Mouse (Mus musculus) midbrain, embryonic 10.5 days (tissue): Measurements from ENCODE around the gene Gpc4. TPM values are rescaled to one million over a fixed set of nuclear protein-coding genes. Genes with fewer than 3 reads are reported as not detected.
A peak's percentile ranks its signal among the peaks of the same experiment; 100 is the strongest.

Experiments
- DNase-seq: peaks from one replicate; pipeline ENCODE4 v3.0.0-alpha.2; 2017; ENCODE audit warnings: low spot score
- H3K27ac ChIP-seq: fragments of 300-500 bp; sonication (generic); replicated peaks from 2 replicates; pipeline ENCODE4 v1.5.1; 2016; ENCODE audit warnings: mild to moderate bottlenecking
- H3K27me3 ChIP-seq: fragments of 300-500 bp; sonication (generic); 2 replicates; pipeline ENCODE4 v1.6.1; 2016; ENCODE audit warnings: low read depth, mild to moderate bottlenecking; ENCODE audit not compliant: poor library complexity, severe bottlenecking
- H3K36me3 ChIP-seq: fragments of 300-500 bp; sonication (generic); 2 replicates; pipeline ENCODE4 v1.6.1; 2016; ENCODE audit warnings: mild to moderate bottlenecking, moderate library complexity
- H3K4me1 ChIP-seq: fragments of 300-500 bp; sonication (generic); 2 replicates; pipeline ENCODE4 v1.6.1; 2016
- H3K4me3 ChIP-seq: fragments of 300-500 bp; sonication (generic); 2 replicates; pipeline ENCODE4 v1.5.1; 2016; ENCODE audit warnings: mild to moderate bottlenecking, moderate library complexity
- H3K9me3 ChIP-seq: fragments of 300-500 bp; sonication (generic); replicated peaks from 2 replicates; pipeline ENCODE4 v1.6.1; 2016; ENCODE audit warnings: mild to moderate bottlenecking
- WGBS: fragments of 180-500 bp; shearing (Covaris S2); methylation state at CpG from one replicate; pipeline ENCODE4 v1.1.7; 2016; 5-methylcytosine and 5-hydroxymethylcytosine counted together
- polyA plus RNA-seq: library from polyadenylated mRNA; unstranded; fragments of >200 nt; fragmentation: Nextera tagmentation; extraction: Ambion mirVana; gene quantifications from 2 replicates; pipeline ENCODE4 v1.2.1, GENCODE M21; 2016

Gpc4 gene
- polyA plus RNA-seq, 1 experiment from 2014 or later = 27.1 TPM

GRCm38 (mm10) chrX:52138461-52139075, 26.5 kb downstream of the Gpc4 start:
- 70% methylated on average over 2 of the region's 2 CpGs for WGBS
- peaks cover 7% of the 10 kb centered on the region; the same call in 1 of the 2 replicates for H3K4me1 ChIP-seq
- peaks cover 9% of the 10 kb centered on the region; the same call in 1 of the 2 replicates for H3K27me3 ChIP-seq
- no peak for DNase-seq
- H3K36me3 ChIP-seq = no peaks in the 10 kb centered on the region
- no peaks in the 10 kb centered on the region for H3K9me3 ChIP-seq
- H3K4me3 ChIP-seq = no peak overlapping the region
- H3K27ac ChIP-seq = no peak overlapping the region

- H3K9me3 ChIP-seq = no peaks in the 10 kb centered on the region
Measured at GRCm38 (mm10) chrX:52138033-52138432, 27.0 kb downstream of the Gpc4 start.

GRCm38 (mm10) chrX:52136525-52136924, 28.5 kb downstream of the Gpc4 start:
- H3K27ac ChIP-seq = no peak overlapping the region

More at GRCm38 (mm10) chrX:52138033-52138432, 27.0 kb downstream of the Gpc4 start:
- 70% methylated on average over 5 of the region's 5 CpGs for WGBS
- H3K27ac ChIP-seq = no peak overlapping the region
- peaks cover 9% of the 10 kb centered on the region; the same call in 1 of the 2 replicates for H3K27me3 ChIP-seq
- no peak for DNase-seq
- no peak overlapping the region for H3K4me3 ChIP-seq
- H3K4me1 ChIP-seq = peaks cover 7% of the 10 kb centered on the region; the same call in 1 of the 2 replicates
- H3K36me3 ChIP-seq = no peaks in the 10 kb centered on the region

GRCm38 (mm10) chrX:52129604-52130003, 35.4 kb downstream of the Gpc4 start:
- H3K4me1 ChIP-seq = no peaks in the 10 kb centered on the region
- H3K4me3 ChIP-seq = no peak overlapping the region
- no peak overlapping the region for H3K27ac ChIP-seq
- H3K36me3 ChIP-seq = no peaks in the 10 kb centered on the region
- no peaks in the 10 kb centered on the region for H3K9me3 ChIP-seq
- DNase-seq = no peak
- no peaks in the 10 kb centered on the region; the same call in 1 of the 2 replicates for H3K27me3 ChIP-seq
- WGBS = 90% methylated on average over 1 of the region's 1 CpGs

More at GRCm38 (mm10) chrX:52136525-52136924, 28.5 kb downstream of the Gpc4 start:
- H3K4me1 ChIP-seq = no peaks in the 10 kb centered on the region
- no peak for DNase-seq
- peaks cover 9% of the 10 kb centered on the region; the same call in 1 of the 2 replicates for H3K27me3 ChIP-seq
- WGBS = 89% methylated on average over 5 of the region's 5 CpGs
- H3K4me3 ChIP-seq = no peak overlapping the region
- no peaks in the 10 kb centered on the region for H3K9me3 ChIP-seq
- H3K36me3 ChIP-seq = no peaks in the 10 kb centered on the region

- Histone ChIP-seq H3K4me1 (no peaks in the 10 kb centered on the region), H3K27ac (no peak overlapping the region), H3K4me3 (no peak overlapping the region), H3K9me3 (no peaks in the 10 kb centered on the region), H3K36me3 (no peaks in the 10 kb centered on the region), H3K27me3 (no peaks in the 10 kb centered on the region; the same call in 1 of the 2 replicates)
- no peak for DNase-seq
- WGBS = 83% methylated on average over 4 of the region's 4 CpGs
Measured at GRCm38 (mm10) chrX:52128794-52129193, 36.3 kb downstream of the Gpc4 start.

GRCm38 (mm10) chrX:52113651-52114050, 51.4 kb downstream of the Gpc4 start:
- H3K4me1 ChIP-seq = peaks cover 18% of the 10 kb centered on the region
- H3K9me3 ChIP-seq = no peaks in the 10 kb centered on the region
- DNase-seq = no peak
- H3K27ac ChIP-seq = no peak overlapping the region
- H3K4me3 ChIP-seq = no peak overlapping the region
- H3K36me3 ChIP-seq = no peaks in the 10 kb centered on the region
- peaks cover 15% of the 10 kb centered on the region for H3K27me3 ChIP-seq
- 85% methylated on average over 5 of the region's 5 CpGs for WGBS

GRCm38 (mm10) chrX:52109663-52110062, 55.4 kb downstream of the Gpc4 start:
- H3K4me3 ChIP-seq = no peak overlapping the region
- peaks cover 18% of the 10 kb centered on the region for H3K4me1 ChIP-seq
- H3K36me3 ChIP-seq = no peaks in the 10 kb centered on the region
- H3K27me3 ChIP-seq = peaks cover 8% of the 10 kb centered on the region; the same call in 1 of the 2 replicates
- DNase-seq = no peak
- 62% methylated on average over 2 of the region's 2 CpGs for WGBS
- H3K27ac ChIP-seq = peak overlapping the region; percentile 38
- no peaks in the 10 kb centered on the region for H3K9me3 ChIP-seq

- WGBS = 100% methylated on average over 1 of the region's 1 CpGs
- DNase-seq = no peak
- Histone ChIP-seq H3K27ac (no peak overlapping the region), H3K4me3 (no peak overlapping the region), H3K27me3 (peaks cover 8% of the 10 kb centered on the region; the same call in 1 of the 2 replicates), H3K4me1 (peaks cover 18% of the 10 kb centered on the region), H3K9me3 (no peaks in the 10 kb centered on the region), H3K36me3 (no peaks in the 10 kb centered on the region)
Measured at GRCm38 (mm10) chrX:52108966-52109365, 56.1 kb downstream of the Gpc4 start.

GRCm38 (mm10) chrX:52103771-52104170, 61.3 kb downstream of the Gpc4 start:
- no peaks in the 10 kb centered on the region for H3K9me3 ChIP-seq
- peaks cover 4% of the 10 kb centered on the region; the same call in 1 of the 2 replicates for H3K27me3 ChIP-seq
- H3K36me3 ChIP-seq = no peaks in the 10 kb centered on the region
- H3K4me1 ChIP-seq = no peaks in the 10 kb centered on the region
- WGBS = 87% methylated on average over 1 of the region's 1 CpGs
- no peak for DNase-seq
- H3K27ac ChIP-seq = no peak overlapping the region
- no peak overlapping the region for H3K4me3 ChIP-seq

- 79% methylated on average over 1 of the region's 1 CpGs for WGBS
Measured at GRCm38 (mm10) chrX:52101940-52102339, 63.1 kb downstream of the Gpc4 start.

GRCm38 (mm10) chrX:52101445-52101844, 63.6 kb downstream of the Gpc4 start:
- no peaks in the 10 kb centered on the region for H3K4me1 ChIP-seq
- H3K36me3 ChIP-seq = no peaks in the 10 kb centered on the region
- no peaks in the 10 kb centered on the region for H3K9me3 ChIP-seq
- peaks cover 8% of the 10 kb centered on the region for H3K27me3 ChIP-seq
- H3K4me3 ChIP-seq = no peak overlapping the region
- H3K27ac ChIP-seq = no peak overlapping the region
- WGBS = 85% methylated on average over 6 of the region's 6 CpGs
- DNase-seq = no peak

More at GRCm38 (mm10) chrX:52101940-52102339, 63.1 kb downstream of the Gpc4 start:
- Histone ChIP-seq H3K4me3 (no peak overlapping the region), H3K9me3 (no peaks in the 10 kb centered on the region), H3K27ac (no peak overlapping the region), H3K36me3 (no peaks in the 10 kb centered on the region), H3K4me1 (no peaks in the 10 kb centered on the region), H3K27me3 (peaks cover 10% of the 10 kb centered on the region)
- no peak for DNase-seq

- no peak overlapping the region for H3K27ac ChIP-seq
- H3K4me1 ChIP-seq = no peaks in the 10 kb centered on the region
- no peaks in the 10 kb centered on the region for H3K36me3 ChIP-seq
- H3K27me3 ChIP-seq = no peaks in the 10 kb centered on the region
- WGBS = 51% methylated on average over 7 of the region's 7 CpGs
- H3K9me3 ChIP-seq = no peaks in the 10 kb centered on the region
- no peak for DNase-seq
- no peak overlapping the region for H3K4me3 ChIP-seq
Measured at GRCm38 (mm10) chrX:52087726-52088348, 77.2 kb downstream of the Gpc4 start.
